Mouse (Mus musculus): ENCODE measurements around the gene Ano2. TPM values are rescaled to one million over a fixed set of nuclear protein-coding genes. Genes with fewer than 3 reads are reported as not detected.

The Ano2 gene
- polyA plus RNA-seq, 1 experiment from 2014 or later = 0.18 TPM

- ATAC-seq (peak; percentile 92), DNase-seq (ENCODE audit: low spot score) (peak; percentile 86)
- H3K4me1 ChIP-seq (ENCODE audit: insufficient read depth, low read depth, low read length) = no peaks in the 10 kb centered on the region
- 49% methylated on average over 11 of the region's 11 CpGs for WGBS
- no peaks in the 10 kb centered on the region for H3K27me3 ChIP-seq (replicated peaks; ENCODE audit: insufficient read depth, low read length)
- peak; percentile 41; the same call in 1 of the 2 replicates for TF ChIP-seq EP300 (IDR thresholded peaks at IDR 0.05)
- TF ChIP-seq CTCF (IDR thresholded peaks at IDR 0.05) = no peak
- no peaks in the 10 kb centered on the region for H3K9me3 ChIP-seq (ENCODE audit: low read length)
- H3K4me2 ChIP-seq (replicated peaks; ENCODE audit: low read depth, low read length) = no peak overlapping the region
- H3K36me3 ChIP-seq (ENCODE audit: insufficient read depth, low read length) = no peaks in the 10 kb centered on the region
- no peak overlapping the region for H3K27ac ChIP-seq (ENCODE audit: low read length)
- H3K4me3 ChIP-seq (ENCODE audit: low read depth, low read length) = no peak overlapping the region
- H3K9ac ChIP-seq (replicated peaks; ENCODE audit: low read depth) = no peak overlapping the region
These were observed 72.8 kb downstream of the Ano2 start for GRCm38 (mm10) chr6:125762851-125763519.

- Histone ChIP-seq H3K27ac (ENCODE audit: low read length) (no peak overlapping the region), H3K4me2 (replicated peaks; ENCODE audit: low read depth, low read length) (no peak overlapping the region), H3K9me3 (ENCODE audit: low read length) (no peaks in the 10 kb centered on the region), H3K4me3 (ENCODE audit: low read depth, low read length) (no peak overlapping the region), H3K9ac (replicated peaks; ENCODE audit: low read depth) (no peak overlapping the region), H3K27me3 (replicated peaks; ENCODE audit: insufficient read depth, low read length) (no peaks in the 10 kb centered on the region), H3K36me3 (ENCODE audit: insufficient read depth, low read length) (no peaks in the 10 kb centered on the region), H3K4me1 (ENCODE audit: insufficient read depth, low read depth, low read length) (no peaks in the 10 kb centered on the region)
- WGBS = 28% methylated on average over 5 of the region's 5 CpGs
- no peak for DNase-seq (ENCODE audit: low spot score)
- no peak for TF ChIP-seq CTCF (IDR thresholded peaks at IDR 0.05)
- TF ChIP-seq EP300 (IDR thresholded peaks at IDR 0.05) = no peak
- no peak for ATAC-seq
These were observed 83.0 kb downstream of the Ano2 start for GRCm38 (mm10) chr6:125773256-125773655.

GRCm38 (mm10) chr6:125776291-125776690, 86.1 kb downstream of the Ano2 start:
- WGBS = 75% methylated on average over 5 of the region's 5 CpGs

GRCm38 (mm10) chr6:125802954-125803353, 112.7 kb downstream of the Ano2 start:
- Histone ChIP-seq H3K9me3 (ENCODE audit: low read length) (no peaks in the 10 kb centered on the region), H3K27ac (ENCODE audit: low read length) (no peak overlapping the region), H3K4me2 (replicated peaks; ENCODE audit: low read depth, low read length) (no peak overlapping the region), H3K4me3 (ENCODE audit: low read depth, low read length) (no peak overlapping the region), H3K27me3 (replicated peaks; ENCODE audit: insufficient read depth, low read length) (no peaks in the 10 kb centered on the region), H3K9ac (replicated peaks; ENCODE audit: low read depth) (no peak overlapping the region), H3K4me1 (ENCODE audit: insufficient read depth, low read depth, low read length) (no peaks in the 10 kb centered on the region), H3K36me3 (ENCODE audit: insufficient read depth, low read length) (no peaks in the 10 kb centered on the region)
- no peak for TF ChIP-seq EP300 (IDR thresholded peaks at IDR 0.05)
- TF ChIP-seq CTCF (IDR thresholded peaks at IDR 0.05) = no peak
- no peak for ATAC-seq
- DNase-seq (ENCODE audit: low spot score) = no peak
- 34% methylated on average over 8 of the region's 8 CpGs for WGBS

More at GRCm38 (mm10) chr6:125776291-125776690, 86.1 kb downstream of the Ano2 start:
- H3K27ac ChIP-seq (ENCODE audit: low read length) = no peak overlapping the region
- ATAC-seq = no peak
- H3K27me3 ChIP-seq (replicated peaks; ENCODE audit: insufficient read depth, low read length) = no peaks in the 10 kb centered on the region
- H3K4me2 ChIP-seq (replicated peaks; ENCODE audit: low read depth, low read length) = no peak overlapping the region
- no peaks in the 10 kb centered on the region for H3K36me3 ChIP-seq (ENCODE audit: insufficient read depth, low read length)
- no peaks in the 10 kb centered on the region for H3K4me1 ChIP-seq (ENCODE audit: insufficient read depth, low read depth, low read length)
- H3K4me3 ChIP-seq (ENCODE audit: low read depth, low read length) = no peak overlapping the region
- no peak for DNase-seq (ENCODE audit: low spot score)
- H3K9me3 ChIP-seq (ENCODE audit: low read length) = no peaks in the 10 kb centered on the region
- no peak overlapping the region for H3K9ac ChIP-seq (replicated peaks; ENCODE audit: low read depth)
- TF ChIP-seq CTCF (IDR thresholded peaks at IDR 0.05) (no peak), EP300 (IDR thresholded peaks at IDR 0.05) (no peak)

GRCm38 (mm10) chr6:125803364-125804011, 113.3 kb downstream of the Ano2 start:
- H3K9ac ChIP-seq (replicated peaks; ENCODE audit: low read depth) = no peak overlapping the region
- no peaks in the 10 kb centered on the region for H3K9me3 ChIP-seq (ENCODE audit: low read length)
- no peak for ATAC-seq
- no peak overlapping the region for H3K27ac ChIP-seq (ENCODE audit: low read length)
- DNase-seq (ENCODE audit: low spot score) = peak; percentile 6
- H3K27me3 ChIP-seq (replicated peaks; ENCODE audit: insufficient read depth, low read length) = no peaks in the 10 kb centered on the region
- H3K4me1 ChIP-seq (ENCODE audit: insufficient read depth, low read depth, low read length) = no peaks in the 10 kb centered on the region
- H3K36me3 ChIP-seq (ENCODE audit: insufficient read depth, low read length) = no peaks in the 10 kb centered on the region
- TF ChIP-seq CTCF (IDR thresholded peaks at IDR 0.05) (no peak), EP300 (IDR thresholded peaks at IDR 0.05) (no peak)
- H3K4me2 ChIP-seq (replicated peaks; ENCODE audit: low read depth, low read length) = no peak overlapping the region; the same call in 1 of the 2 replicates
- no peak overlapping the region for H3K4me3 ChIP-seq (ENCODE audit: low read depth, low read length)
- whole genome bisulfite sequencing = 35% methylated on average over 20 of the region's 20 CpGs

GRCm38 (mm10) chr6:125808996-125809649, 118.9 kb downstream of the Ano2 start:
- TF ChIP-seq CTCF (IDR thresholded peaks at IDR 0.05) (no peak), EP300 (IDR thresholded peaks at IDR 0.05) (no peak)
- no peak for DNase-seq (ENCODE audit: low spot score)
- 65% methylated on average over 9 of the region's 9 CpGs for WGBS
- no peaks in the 10 kb centered on the region for H3K27me3 ChIP-seq (replicated peaks; ENCODE audit: insufficient read depth, low read length)
- no peaks in the 10 kb centered on the region for H3K36me3 ChIP-seq (ENCODE audit: insufficient read depth, low read length)
- H3K4me1 ChIP-seq (ENCODE audit: insufficient read depth, low read depth, low read length) = no peaks in the 10 kb centered on the region
- no peak for ATAC-seq
- H3K9ac ChIP-seq (replicated peaks; ENCODE audit: low read depth) = no peak overlapping the region
- no peak overlapping the region for H3K4me2 ChIP-seq (replicated peaks; ENCODE audit: low read depth, low read length)
- H3K9me3 ChIP-seq (ENCODE audit: low read length) = no peaks in the 10 kb centered on the region
- H3K4me3 ChIP-seq (ENCODE audit: low read depth, low read length) = no peak overlapping the region
- no peak overlapping the region for H3K27ac ChIP-seq (ENCODE audit: low read length)
